Mouse (Mus musculus) hindbrain, embryonic 10.5 days (tissue): Measurements from ENCODE around the gene Desi2. TPM values are rescaled to one million over a fixed set of nuclear protein-coding genes. Genes with fewer than 3 reads are reported as not detected.
"Not testable (repeated sequence)": the region's sequence is repeated elsewhere in the genome, so short reads cannot be mapped to it uniquely, and the experiment has no call there.

Experiments used
- DNase-seq: peaks from one replicate; pipeline ENCODE4 v3.0.0-alpha.2; 2017; ENCODE audit warnings: low spot score
- H3K27ac ChIP-seq: fragments of 300-500 bp; sonication (generic); 2 replicates; pipeline ENCODE4 v1.5.1; 2016; ENCODE audit warnings: mild to moderate bottlenecking, moderate library complexity
- H3K27me3 ChIP-seq: fragments of 300-500 bp; sonication (generic); 2 replicates; pipeline ENCODE4 v1.6.1; 2016; ENCODE audit warnings: mild to moderate bottlenecking; ENCODE audit not compliant: poor library complexity, insufficient read depth, severe bottlenecking
- H3K36me3 ChIP-seq: fragments of 300-500 bp; sonication (generic); 2 replicates; pipeline ENCODE4 v1.6.1; 2016; ENCODE audit warnings: mild to moderate bottlenecking, moderate library complexity
- H3K4me1 ChIP-seq: fragments of 300-500 bp; sonication (generic); replicated peaks from 2 replicates; pipeline ENCODE4 v1.6.1; 2016; ENCODE audit warnings: mild to moderate bottlenecking
- H3K4me3 ChIP-seq: fragments of 300-500 bp; sonication (generic); 2 replicates; pipeline ENCODE4 v1.5.1; 2016; ENCODE audit warnings: mild to moderate bottlenecking, moderate library complexity
- H3K9me3 ChIP-seq: fragments of 300-500 bp; sonication (generic); 2 replicates; pipeline ENCODE4 v1.6.1; 2016; ENCODE audit warnings: mild to moderate bottlenecking, moderate library complexity
- WGBS: fragments of 180-500 bp; shearing (Covaris S2); methylation state at CpG from one replicate; pipeline ENCODE4 v1.1.7; 2016; 5-methylcytosine and 5-hydroxymethylcytosine counted together
- polyA plus RNA-seq: library from polyadenylated mRNA; unstranded; fragments of >200 nt; fragmentation: Nextera tagmentation; extraction: Ambion mirVana; gene quantifications from 2 replicates; pipeline ENCODE4 v1.2.1, GENCODE M21; 2016

The Desi2 gene
- polyA plus RNA-seq, 1 experiment from 2014 or later, result 12.7 TPM

- not testable (repeated sequence) for H3K4me3 ChIP-seq, H3K4me1 ChIP-seq, H3K27ac ChIP-seq, DNase-seq, H3K27me3 ChIP-seq
- Histone ChIP-seq H3K36me3 (peaks cover 48% of the 10 kb centered on the region), H3K9me3 (peaks cover 49% of the 10 kb centered on the region)
- 95% methylated on average over 4 of the region's 4 CpGs for WGBS
These were observed 41.7 kb downstream of the Desi2 start for GRCm38 (mm10) chr1:178228888-178229287.

DNA sequence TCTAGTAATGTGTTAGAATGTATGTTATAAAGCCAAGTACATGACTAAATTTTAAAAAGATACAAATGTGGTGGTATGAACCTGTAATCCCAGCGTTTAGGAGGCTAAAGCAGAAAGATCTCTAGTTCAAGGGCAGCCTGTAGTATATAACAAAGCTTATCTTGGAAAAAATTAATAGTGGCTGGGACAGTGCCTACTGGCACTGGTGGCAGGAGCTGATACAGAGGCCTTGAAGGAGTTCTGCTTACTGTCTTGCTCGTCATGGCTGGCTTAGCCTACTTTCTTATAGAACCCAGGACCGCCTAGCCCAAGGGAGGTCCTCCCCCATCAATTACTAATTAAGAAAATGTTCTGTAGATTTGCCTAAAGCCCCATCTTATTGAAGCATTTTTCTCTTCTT lies 46.9 kb downstream of the Desi2 start:
- Histone ChIP-seq H3K9me3 (peaks cover under 1% of the 10 kb centered on the region; the same call in 1 of the 2 replicates), H3K36me3 (peaks cover 10% of the 10 kb centered on the region), H3K4me3 (no peak overlapping the region), H3K4me1 (no peaks in the 10 kb centered on the region), H3K27ac (no peak overlapping the region), H3K27me3 (no peaks in the 10 kb centered on the region)
- WGBS, result 90% methylated on average over 3 of the region's 3 CpGs
- no peak for DNase-seq

GRCm38 (mm10) chr1:178235919-178236466 lies 48.8 kb downstream of the Desi2 start:
- no peaks in the 10 kb centered on the region for H3K9me3 ChIP-seq
- H3K36me3 ChIP-seq, result peaks cover 15% of the 10 kb centered on the region; the same call in 1 of the 2 replicates
- H3K4me1 ChIP-seq, result no peaks in the 10 kb centered on the region
- H3K27me3 ChIP-seq, result no peaks in the 10 kb centered on the region
- WGBS, result 80% methylated on average over 2 of the region's 2 CpGs
- H3K27ac ChIP-seq, result no peak overlapping the region
- no peak for DNase-seq
- H3K4me3 ChIP-seq, result no peak overlapping the region

GRCm38 (mm10) chr1:178238676-178239075 lies 51.5 kb downstream of the Desi2 start:
- Histone ChIP-seq H3K4me1 (no peaks in the 10 kb centered on the region), H3K27ac (no peak overlapping the region), H3K27me3 (no peaks in the 10 kb centered on the region), H3K9me3 (no peaks in the 10 kb centered on the region), H3K4me3 (no peak overlapping the region), H3K36me3 (peaks cover 18% of the 10 kb centered on the region)
- WGBS, result 90% methylated on average over 1 of the region's 1 CpGs
- no peak for DNase-seq

DNA sequence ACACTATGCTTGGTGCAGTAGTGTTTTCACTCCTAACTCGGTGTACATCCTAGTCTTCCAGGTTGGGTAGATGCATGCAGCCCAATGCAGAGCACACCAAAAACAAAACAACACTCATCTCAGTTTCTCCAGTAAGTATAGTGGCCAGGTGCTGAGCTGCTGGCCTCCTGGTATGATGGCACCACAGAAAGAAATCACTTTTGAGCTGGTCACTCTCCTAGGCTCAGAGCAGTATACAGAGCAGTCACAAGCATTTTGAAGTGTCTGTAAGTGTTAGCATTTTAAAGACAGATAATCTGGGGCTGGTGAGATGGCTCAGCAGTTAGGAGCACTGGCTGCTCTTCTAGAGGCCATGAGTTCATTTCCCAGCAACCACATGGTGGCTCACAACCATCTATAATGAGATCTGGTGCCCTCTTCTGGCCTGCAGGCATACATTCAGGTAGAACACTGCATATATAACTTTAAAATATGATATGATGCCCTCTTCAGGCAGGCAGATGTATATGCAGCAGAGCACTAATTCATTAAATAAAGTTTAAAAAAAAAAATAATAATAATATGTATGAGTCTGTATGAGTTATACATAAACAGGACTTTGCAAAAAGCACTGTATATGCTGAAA lies 54.8 kb downstream of the Desi2 start:
- Histone ChIP-seq H3K27ac (no peak overlapping the region), H3K4me3 (no peak overlapping the region), H3K27me3 (no peaks in the 10 kb centered on the region), H3K4me1 (no peaks in the 10 kb centered on the region), H3K9me3 (no peaks in the 10 kb centered on the region), H3K36me3 (peaks cover 34% of the 10 kb centered on the region)
- DNase-seq, result no peak
- 97% methylated on average over 1 of the region's 1 CpGs for WGBS

- H3K9me3 ChIP-seq, result no peaks in the 10 kb centered on the region
- 97% methylated on average over 1 of the region's 1 CpGs for WGBS
- H3K4me1 ChIP-seq, result no peaks in the 10 kb centered on the region
- H3K27ac ChIP-seq, result no peak overlapping the region
- peaks cover 38% of the 10 kb centered on the region for H3K36me3 ChIP-seq
- H3K27me3 ChIP-seq, result no peaks in the 10 kb centered on the region
- H3K4me3 ChIP-seq, result no peak overlapping the region
- DNase-seq, result no peak
These were observed 61.0 kb downstream of the Desi2 start for GRCm38 (mm10) chr1:178248107-178248820.

DNA sequence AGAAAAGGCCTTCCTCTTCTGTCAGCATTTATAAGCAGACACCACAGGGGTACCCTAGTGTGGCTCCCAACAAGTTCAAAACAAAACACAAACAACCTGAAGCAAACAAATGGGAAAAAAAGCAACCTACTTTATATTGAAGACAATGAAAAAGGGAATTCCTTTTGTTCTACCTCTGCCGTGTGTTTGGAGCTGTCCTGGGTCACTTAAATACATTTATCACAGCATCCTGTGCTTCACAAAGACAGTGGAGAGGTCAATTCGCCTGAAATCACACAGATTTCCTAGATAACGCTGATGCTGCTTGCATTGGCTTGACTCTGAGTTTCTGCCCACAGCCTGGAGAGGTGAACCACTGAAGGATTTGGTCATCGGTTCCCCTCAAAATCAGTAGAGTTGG lies 67.4 kb downstream of the Desi2 start:
- no peaks in the 10 kb centered on the region for H3K27me3 ChIP-seq
- no peaks in the 10 kb centered on the region for H3K4me1 ChIP-seq
- no peak overlapping the region for H3K4me3 ChIP-seq
- no peaks in the 10 kb centered on the region for H3K9me3 ChIP-seq
- H3K27ac ChIP-seq, result no peak overlapping the region
- DNase-seq, result no peak
- WGBS, result 90% methylated on average over 4 of the region's 4 CpGs
- H3K36me3 ChIP-seq, result peaks cover 36% of the 10 kb centered on the region

- WGBS, result 94% methylated on average over 4 of the region's 4 CpGs
- no peaks in the 10 kb centered on the region for H3K27me3 ChIP-seq
These were observed 69.1 kb downstream of the Desi2 start for GRCm38 (mm10) chr1:178256351-178256750.

DNA sequence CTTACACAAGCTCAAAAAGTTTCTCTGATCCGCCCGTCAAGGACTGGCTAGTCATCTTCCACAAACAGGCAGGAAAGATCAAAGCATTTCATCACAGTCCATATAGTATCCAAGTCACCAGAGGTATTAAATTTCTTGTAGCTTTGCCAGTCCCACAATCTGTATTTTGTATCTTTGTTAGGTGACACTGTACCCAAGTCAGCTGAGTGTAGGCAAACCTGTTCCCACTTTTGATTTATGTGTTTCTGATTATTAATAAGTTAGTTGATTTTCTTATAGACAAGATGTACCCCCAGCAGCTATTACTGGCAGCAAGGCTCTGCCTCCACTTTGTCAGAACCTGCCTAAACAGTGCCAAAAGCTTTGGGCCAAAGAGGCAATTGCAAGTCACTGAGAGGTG lies 71.6 kb downstream of the Desi2 start:
- no peaks in the 10 kb centered on the region for H3K27me3 ChIP-seq
- WGBS, result 89% methylated on average over 2 of the region's 2 CpGs
- H3K9me3 ChIP-seq, result no peaks in the 10 kb centered on the region
- peaks cover 16% of the 10 kb centered on the region; the same call in 1 of the 2 replicates for H3K36me3 ChIP-seq
- H3K4me3 ChIP-seq, result no peak overlapping the region
- H3K4me1 ChIP-seq, result no peaks in the 10 kb centered on the region
- no peak overlapping the region for H3K27ac ChIP-seq
- DNase-seq, result no peak

More at GRCm38 (mm10) chr1:178256351-178256750, 69.1 kb downstream of the Desi2 start:
- H3K27ac ChIP-seq, result no peak overlapping the region
- H3K36me3 ChIP-seq, result peaks cover 24% of the 10 kb centered on the region
- H3K4me3 ChIP-seq, result no peak overlapping the region
- no peaks in the 10 kb centered on the region for H3K4me1 ChIP-seq
- DNase-seq, result no peak
- no peaks in the 10 kb centered on the region for H3K9me3 ChIP-seq

DNA sequence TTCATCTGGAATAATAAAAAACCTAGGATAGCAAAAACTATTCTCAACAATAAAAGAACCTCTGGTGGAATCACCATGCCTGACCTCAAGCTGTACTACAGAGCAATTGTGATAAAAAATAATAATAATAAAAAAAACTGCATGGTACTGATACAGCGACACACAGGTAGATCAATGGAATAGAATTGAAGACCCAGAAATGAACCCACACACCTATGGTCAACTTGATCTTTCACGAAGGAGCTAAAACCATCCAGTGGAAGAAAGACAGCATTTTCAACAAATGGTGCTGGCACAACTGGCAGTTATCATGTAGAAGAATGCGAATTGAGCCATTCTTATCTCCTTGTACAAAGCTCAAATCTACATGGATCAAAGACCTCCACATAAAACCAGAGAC lies 78.2 kb downstream of the Desi2 start:
- not testable (repeated sequence) for H3K9me3 ChIP-seq, H3K4me3 ChIP-seq, DNase-seq, H3K27ac ChIP-seq, H3K27me3 ChIP-seq, H3K4me1 ChIP-seq, H3K36me3 ChIP-seq
- WGBS, result 94% methylated on average over 3 of the region's 3 CpGs

DNA sequence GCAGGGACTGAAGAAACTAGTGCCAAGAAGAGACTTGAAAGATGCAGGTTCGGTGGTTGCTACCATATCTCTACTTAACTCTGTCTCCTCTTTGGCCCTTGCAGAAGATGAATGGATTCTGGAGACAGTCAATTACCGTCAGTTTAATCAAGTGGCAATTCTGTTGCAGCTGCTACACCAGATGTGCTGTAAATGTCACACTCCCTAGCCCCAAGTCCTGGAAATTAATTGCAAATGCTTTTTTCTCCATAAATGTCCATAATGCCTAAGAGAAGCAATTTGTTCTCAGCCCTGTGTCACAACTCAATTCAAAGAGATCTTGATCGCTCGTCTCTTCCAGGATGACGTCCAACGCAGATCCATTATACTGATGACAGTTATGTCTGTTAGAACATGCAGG lies 83.4 kb downstream of the Desi2 start:
- no peaks in the 10 kb centered on the region for H3K9me3 ChIP-seq
- no peak overlapping the region for H3K27ac ChIP-seq
- no peak overlapping the region for H3K4me3 ChIP-seq
- DNase-seq, result no peak
- WGBS, result 88% methylated on average over 6 of the region's 6 CpGs
- peaks cover 7% of the 10 kb centered on the region; the same call in 1 of the 2 replicates for H3K4me1 ChIP-seq
- H3K27me3 ChIP-seq, result peaks cover 9% of the 10 kb centered on the region; the same call in 1 of the 2 replicates
- no peaks in the 10 kb centered on the region for H3K36me3 ChIP-seq

DNA sequence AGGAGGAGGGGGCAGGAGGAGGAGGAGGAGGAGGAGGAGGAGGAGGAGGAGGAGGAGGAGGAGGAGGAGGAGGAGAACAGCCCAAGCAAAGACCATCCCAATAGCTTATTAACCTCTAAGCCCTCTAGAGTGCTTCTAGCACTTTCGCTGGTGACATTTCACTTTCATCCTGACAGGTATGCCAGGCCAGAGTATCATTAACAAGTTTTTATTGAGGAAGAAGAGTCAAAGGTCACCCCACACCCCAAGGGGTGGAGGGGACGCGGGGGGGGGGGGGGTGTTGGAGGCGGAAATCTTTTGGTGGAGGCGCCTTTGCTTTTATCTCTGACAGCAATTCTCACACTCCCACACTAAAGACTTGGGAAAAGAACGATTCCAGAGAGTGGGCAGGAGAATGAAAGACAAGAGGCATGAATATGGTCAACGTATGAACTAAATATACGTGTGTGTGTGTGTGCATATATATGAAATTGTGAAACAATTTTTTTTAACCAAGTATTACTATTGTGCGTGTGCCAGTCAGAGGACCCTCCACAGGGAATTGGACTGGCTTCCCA lies 88.0 kb downstream of the Desi2 start:
- Histone ChIP-seq H3K27me3 (peaks cover 37% of the 10 kb centered on the region), H3K27ac (0 out of 2 replicates have a peak overlapping the region, but pooled peaks have one; percentile 91), H3K4me3 (peak overlapping the region; percentile 71), H3K9me3 (no peaks in the 10 kb centered on the region), H3K4me1 (peaks cover 25% of the 10 kb centered on the region; the same call in 1 of the 2 replicates), H3K36me3 (no peaks in the 10 kb centered on the region)
- DNase-seq, result no peak
- WGBS, result 57% methylated on average over 9 of the region's 9 CpGs

GRCm38 (mm10) chr1:178275738-178276053 lies 88.5 kb downstream of the Desi2 start:
- no peaks in the 10 kb centered on the region for H3K36me3 ChIP-seq
- peak overlapping the region; percentile 71 for H3K4me3 ChIP-seq
- H3K27me3 ChIP-seq, result peaks cover 37% of the 10 kb centered on the region
- H3K4me1 ChIP-seq, result peaks cover 25% of the 10 kb centered on the region; the same call in 1 of the 2 replicates
- peak overlapping the region; percentile 91 for H3K27ac ChIP-seq
- DNase-seq, result no peak
- no peaks in the 10 kb centered on the region for H3K9me3 ChIP-seq
- 9% methylated on average over 11 of the region's 11 CpGs for WGBS
